Mouse (Mus musculus) embryonic facial prominence, embryonic 15.5 days (tissue): ENCODE results near the gene Cacna2d2. TPM values are rescaled to one million over a fixed set of nuclear protein-coding genes. Genes with fewer than 3 reads are reported as not detected.
"Not testable (repeated sequence)": the region's sequence is repeated elsewhere in the genome, so short reads cannot be mapped to it uniquely, and the experiment has no call there.

ENCODE experiments used
- ATAC-seq: fragments of 200-750 bp; cut with Nextera tagmentation; 2 replicates; pipeline ENCODE4 v1.8.0; 2017; ENCODE audit warnings: low read depth, moderate TSS enrichment; ENCODE audit not compliant: insufficient number of reproducible peaks, low FRiP score, low TSS enrichment
- H3K27ac ChIP-seq: fragments of 300-500 bp; sonication (generic); replicated peaks from 2 replicates; pipeline ENCODE4 v1.5.1; 2015; ENCODE audit warnings: mild to moderate bottlenecking, inconsistent platforms
- H3K27me3 ChIP-seq: fragments of 300-500 bp; sonication (generic); 2 replicates; pipeline ENCODE4 v1.6.1; 2015; ENCODE audit warnings: inconsistent platforms
- H3K36me3 ChIP-seq: fragments of 300-500 bp; sonication (generic); 2 replicates; pipeline ENCODE4 v1.6.1; 2015; ENCODE audit warnings: mild to moderate bottlenecking, inconsistent platforms
- H3K4me1 ChIP-seq: fragments of 300-500 bp; sonication (generic); 2 replicates; pipeline ENCODE4 v1.6.1; 2015; ENCODE audit warnings: inconsistent platforms
- H3K4me2 ChIP-seq: fragments of 300-500 bp; sonication (generic); replicated peaks from 2 replicates; pipeline ENCODE4 v1.6.1; 2015; ENCODE audit warnings: mild to moderate bottlenecking, inconsistent platforms
- H3K4me3 ChIP-seq: fragments of 300-500 bp; sonication (generic); replicated peaks from 2 replicates; pipeline ENCODE4 v1.5.1; 2015; ENCODE audit warnings: mild to moderate bottlenecking, inconsistent platforms
- H3K9ac ChIP-seq: fragments of 300-500 bp; sonication (generic); 2 replicates; pipeline ENCODE4 v1.6.1; 2015; ENCODE audit warnings: inconsistent platforms
- H3K9me3 ChIP-seq: fragments of 300-500 bp; sonication (generic); replicated peaks from 2 replicates; pipeline ENCODE4 v1.6.1; 2016; ENCODE audit warnings: inconsistent platforms
- WGBS: fragments of 180-500 bp; shearing (Covaris S2); methylation state at CpG from one replicate; pipeline ENCODE4 v1.1.7; 2015; 5-methylcytosine and 5-hydroxymethylcytosine counted together
- polyA plus RNA-seq: library from polyadenylated mRNA; unstranded; fragments of >200 nt; fragmentation: Nextera tagmentation; extraction: Ambion mirVana; gene quantifications from 2 replicates; pipeline ENCODE4 v1.2.1, GENCODE M21; 2015

The Cacna2d2 gene
- polyA plus RNA-seq, 1 experiment from 2014 or later: 1.3 TPM

DNA sequence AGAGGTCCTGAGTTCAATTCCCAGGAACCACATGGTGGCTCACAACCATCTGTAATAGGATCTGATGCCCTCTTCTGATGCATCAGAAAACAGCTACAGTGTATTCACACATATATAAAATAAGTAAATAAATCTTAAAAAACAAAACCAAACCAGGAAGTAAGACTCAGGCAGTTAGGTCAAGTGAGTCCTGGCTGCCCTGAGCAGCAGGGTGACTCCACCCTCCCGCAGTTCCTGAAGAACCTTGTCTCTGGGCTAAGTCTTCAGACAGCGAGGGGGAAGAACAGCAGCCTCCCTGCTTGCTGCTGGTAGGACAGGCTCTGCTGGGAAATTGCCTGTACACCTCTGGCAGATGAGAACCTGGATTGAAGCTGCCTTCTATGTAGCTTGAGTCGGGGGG, 156.9 kb downstream of the Cacna2d2 start:
- H3K4me2 ChIP-seq: peak overlapping the region; percentile 92
- peaks cover 45% of the 10 kb centered on the region for H3K36me3 ChIP-seq
- H3K4me3 ChIP-seq: peak overlapping the region; percentile 83
- ATAC-seq: no peak
- H3K27me3 ChIP-seq: no peaks in the 10 kb centered on the region
- no peaks in the 10 kb centered on the region for H3K9me3 ChIP-seq
- 62% methylated on average over 3 of the region's 3 CpGs for WGBS
- 0 out of 2 replicates have a peak overlapping the region, but pooled peaks have one; percentile 5 for H3K27ac ChIP-seq
- 0 out of 2 replicates have a peak overlapping the region, but pooled peaks have one; percentile 71 for H3K9ac ChIP-seq
- H3K4me1 ChIP-seq: peaks cover 51% of the 10 kb centered on the region

DNA sequence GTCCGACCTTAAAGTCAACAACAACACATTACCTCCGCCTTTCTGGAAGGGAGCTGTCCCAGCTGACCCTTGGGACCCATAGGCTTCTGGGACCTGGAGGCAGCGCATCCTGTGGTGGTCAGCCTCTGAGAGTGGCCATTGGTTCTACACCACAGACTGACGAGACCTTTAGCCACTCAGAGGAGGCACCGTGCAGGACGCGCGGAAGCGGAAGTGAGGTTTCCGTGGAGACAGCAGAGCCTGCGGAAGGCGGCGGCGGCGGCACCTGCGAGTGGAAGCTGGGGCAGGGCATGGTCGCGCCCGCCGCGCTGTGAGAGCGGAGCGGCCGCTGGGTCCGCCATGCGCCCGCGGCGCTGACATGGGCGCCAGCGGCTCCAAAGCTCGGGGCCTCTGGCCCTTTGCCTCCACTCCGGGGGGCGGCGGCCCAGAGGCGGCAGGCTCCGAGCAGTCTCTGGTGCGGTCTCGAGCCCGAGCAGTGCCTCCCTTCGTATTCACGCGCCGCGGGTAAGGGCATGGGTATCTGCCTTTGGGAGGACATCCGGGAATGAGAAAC, 163.7 kb downstream of the Cacna2d2 start, which contains the start of gene Tusc2:
TSS of gene Tusc2 (plus strand) at position 227 of the 553 bp plus-strand sequence.
- 1% methylated on average over 46 of the region's 46 CpGs for WGBS
- Histone ChIP-seq H3K9me3 (no peaks in the 10 kb centered on the region), H3K27me3 (no peaks in the 10 kb centered on the region), H3K4me1 (peaks cover 40% of the 10 kb centered on the region), H3K36me3 (peaks cover 55% of the 10 kb centered on the region), H3K4me3 (peak within 1 kb of the TSS; percentile 92), H3K27ac (peak within 1 kb of the TSS; percentile 79), H3K9ac (peak within 1 kb of the TSS; percentile 75), H3K4me2 (peak within 1 kb of the TSS; percentile 82)
- ATAC-seq: peak; percentile 91

- H3K9ac ChIP-seq, H3K4me3 ChIP-seq, H3K27me3 ChIP-seq, ATAC-seq, H3K9me3 ChIP-seq, H3K4me2 ChIP-seq: not testable (repeated sequence)
- 35% methylated on average over 5 of the region's 5 CpGs for WGBS
- Histone ChIP-seq H3K27ac (peak overlapping the region; percentile 31; the same call in 1 of the 2 replicates), H3K4me1 (peaks cover 51% of the 10 kb centered on the region), H3K36me3 (peaks cover 31% of the 10 kb centered on the region)
Observed at GRCm38 (mm10) chr9:107565556-107565955, 166.1 kb downstream of the Cacna2d2 start.

DNA sequence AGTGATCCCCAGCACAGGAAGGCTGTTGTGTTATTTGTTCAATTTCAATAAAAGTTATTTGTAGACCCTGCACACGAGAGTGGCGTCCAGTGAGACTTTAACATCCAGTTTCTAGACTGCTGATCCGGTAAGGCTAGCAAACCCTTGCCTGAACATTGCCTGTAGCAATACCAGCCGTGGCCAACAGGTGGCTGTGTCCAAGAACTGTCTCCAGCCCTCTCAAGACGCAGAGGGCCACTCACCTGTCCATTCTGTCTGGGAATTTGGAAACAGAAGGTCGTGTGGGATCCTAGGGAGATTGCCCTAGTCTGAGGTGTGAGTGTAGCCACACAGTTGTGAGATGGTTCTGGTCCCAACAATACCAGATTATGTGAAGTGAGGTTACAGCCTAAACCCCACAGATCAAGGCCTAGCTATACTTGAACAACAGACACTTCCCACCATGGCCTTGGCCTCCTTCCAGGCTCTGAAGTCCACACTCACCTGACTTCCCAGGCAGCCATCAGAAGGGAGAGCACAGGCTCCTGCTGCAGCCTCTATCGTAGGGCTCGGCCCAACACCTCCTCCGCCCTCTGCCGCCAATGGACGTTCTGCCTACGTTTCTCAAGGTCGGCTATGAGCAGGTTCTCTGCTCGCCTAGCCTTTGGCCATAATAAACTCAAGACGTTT, 166.8 kb downstream of the Cacna2d2 start:
- Histone ChIP-seq H3K9ac (no peak overlapping the region), H3K27me3 (no peaks in the 10 kb centered on the region), H3K4me3 (no peak overlapping the region), H3K36me3 (peaks cover 31% of the 10 kb centered on the region), H3K4me1 (peaks cover 57% of the 10 kb centered on the region), H3K4me2 (no peak overlapping the region; the same call in 1 of the 2 replicates), H3K27ac (peak overlapping the region; percentile 59; the same call in 1 of the 2 replicates), H3K9me3 (no peaks in the 10 kb centered on the region)
- WGBS: 55% methylated on average over 15 of the region's 15 CpGs
- no peak for ATAC-seq

DNA sequence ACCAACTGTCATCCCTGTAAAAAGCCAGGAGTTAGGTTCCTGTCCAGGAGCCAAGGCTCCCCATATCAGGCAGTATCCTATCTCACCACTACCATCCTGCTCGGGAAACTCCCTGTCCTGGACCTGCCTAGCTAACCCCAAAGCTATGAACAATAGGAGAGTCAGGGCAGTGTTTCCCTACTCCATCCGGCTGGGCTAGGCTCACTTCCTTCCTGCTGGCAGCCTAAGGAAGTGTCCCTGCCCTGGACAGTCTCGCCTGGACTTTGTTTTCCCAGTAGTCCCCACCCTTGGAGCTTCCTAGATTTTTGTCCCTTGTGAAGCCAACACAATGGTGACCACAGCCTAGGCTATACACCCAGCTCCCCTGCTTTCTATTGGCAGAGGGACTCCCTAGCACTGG, 167.4 kb downstream of the Cacna2d2 start:
- Histone ChIP-seq H3K27ac (0 out of 2 replicates have a peak overlapping the region, but pooled peaks have one; percentile 59), H3K9me3 (no peaks in the 10 kb centered on the region), H3K4me3 (no peak overlapping the region), H3K4me1 (peaks cover 64% of the 10 kb centered on the region), H3K36me3 (peaks cover 31% of the 10 kb centered on the region), H3K4me2 (peak overlapping the region; percentile 61; the same call in 1 of the 2 replicates), H3K27me3 (no peaks in the 10 kb centered on the region), H3K9ac (no peak overlapping the region)
- no peak for ATAC-seq
- 65% methylated on average over 3 of the region's 3 CpGs for WGBS

DNA sequence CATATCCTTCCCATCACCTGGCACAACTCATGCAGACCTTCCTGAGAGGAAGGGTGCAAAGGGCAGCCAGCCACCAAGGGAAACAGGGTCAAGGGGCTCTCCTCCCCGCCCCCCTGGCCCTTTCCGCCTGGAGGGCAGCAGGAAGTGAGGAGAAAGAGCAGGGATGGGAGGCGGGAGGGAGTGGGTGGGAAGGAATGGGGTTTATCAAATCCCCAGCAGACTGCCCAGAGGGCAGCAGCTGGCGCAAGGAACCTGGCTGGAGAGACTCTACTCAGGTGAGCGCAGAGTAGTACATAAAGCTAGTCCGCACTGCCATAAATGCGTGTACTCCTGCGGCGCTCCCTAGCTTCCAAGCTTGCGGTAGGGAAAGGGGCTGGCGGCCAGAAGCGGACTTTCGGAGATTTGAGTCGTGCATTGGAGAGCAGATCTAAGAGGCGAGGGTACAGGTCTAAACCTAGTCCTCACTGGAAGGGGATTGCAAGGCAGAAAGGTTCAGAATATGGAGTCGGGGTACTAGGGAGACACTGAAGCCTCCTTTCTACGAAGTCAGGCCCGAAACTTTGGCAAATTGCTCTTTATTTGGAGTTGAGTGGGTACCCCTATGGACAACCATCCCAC, 168.4 kb downstream of the Cacna2d2 start, which contains the start of gene Hyal2:
TSS of gene Hyal2 (plus strand) at position 244 of the 618 bp plus-strand sequence.
- ATAC-seq: no peak
- Histone ChIP-seq H3K36me3 (peaks cover 35% of the 10 kb centered on the region), H3K27ac (peak within 1 kb of the TSS; percentile 92), H3K9me3 (no peaks in the 10 kb centered on the region), H3K9ac (peak within 1 kb of the TSS; percentile 70), H3K27me3 (no peaks in the 10 kb centered on the region), H3K4me1 (peaks cover 67% of the 10 kb centered on the region), H3K4me2 (peak within 1 kb of the TSS; percentile 61), H3K4me3 (peak within 1 kb of the TSS; percentile 88)
- 10% methylated on average over 18 of the region's 18 CpGs for WGBS

- Histone ChIP-seq H3K27ac (peak overlapping the region; percentile 92), H3K4me3 (peak overlapping the region; percentile 88), H3K4me2 (peak overlapping the region; percentile 61), H3K9ac (peak overlapping the region; percentile 70), H3K4me1 (peaks cover 60% of the 10 kb centered on the region), H3K9me3 (no peaks in the 10 kb centered on the region), H3K36me3 (peaks cover 42% of the 10 kb centered on the region), H3K27me3 (no peaks in the 10 kb centered on the region)
- ATAC-seq: peak; percentile 86
- under 1% methylated on average over 41 of the region's 41 CpGs for WGBS
Observed at GRCm38 (mm10) chr9:107568331-107569261, 169.2 kb downstream of the Cacna2d2 start.

DNA sequence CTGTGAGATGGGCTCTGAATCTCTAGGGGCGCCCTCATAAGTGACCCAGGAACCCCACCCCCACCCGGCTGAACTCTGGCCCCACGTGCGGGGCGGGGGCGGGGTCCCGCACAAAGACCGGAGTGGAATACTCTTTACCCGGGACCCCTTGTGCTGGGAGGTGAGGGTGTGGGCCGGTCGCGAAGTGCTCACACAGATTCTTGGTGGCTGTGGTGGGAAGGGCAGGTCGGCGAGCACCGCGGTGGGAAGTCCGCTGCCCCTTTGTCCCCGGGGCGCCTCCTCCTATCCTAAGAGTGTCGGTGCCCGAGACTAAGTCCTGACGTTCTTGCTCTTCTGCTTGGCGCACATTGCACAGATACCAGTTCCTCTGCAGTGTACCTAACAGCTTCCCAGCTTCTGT, 169.9 kb downstream of the Cacna2d2 start:
- Histone ChIP-seq H3K4me2 (peak overlapping the region; percentile 61), H3K27me3 (no peaks in the 10 kb centered on the region), H3K4me1 (peaks cover 54% of the 10 kb centered on the region), H3K9ac (peak overlapping the region; percentile 70), H3K4me3 (peak overlapping the region; percentile 88), H3K9me3 (no peaks in the 10 kb centered on the region), H3K27ac (peak overlapping the region; percentile 92), H3K36me3 (peaks cover 46% of the 10 kb centered on the region)
- peak; percentile 3; the same call in 1 of the 2 replicates for ATAC-seq
- WGBS: under 1% methylated on average over 23 of the region's 23 CpGs

GRCm38 (mm10) chr9:107570016-107570415, 170.6 kb downstream of the Cacna2d2 start:
- ATAC-seq: no peak
- 23% methylated on average over 13 of the region's 13 CpGs for whole genome bisulfite sequencing
- Histone ChIP-seq H3K4me2 (peak overlapping the region; percentile 61), H3K36me3 (peaks cover 48% of the 10 kb centered on the region), H3K4me3 (peak overlapping the region; percentile 88), H3K4me1 (peaks cover 48% of the 10 kb centered on the region), H3K27ac (peak overlapping the region; percentile 92), H3K9me3 (no peaks in the 10 kb centered on the region), H3K9ac (peak overlapping the region; percentile 70), H3K27me3 (no peaks in the 10 kb centered on the region)

DNA sequence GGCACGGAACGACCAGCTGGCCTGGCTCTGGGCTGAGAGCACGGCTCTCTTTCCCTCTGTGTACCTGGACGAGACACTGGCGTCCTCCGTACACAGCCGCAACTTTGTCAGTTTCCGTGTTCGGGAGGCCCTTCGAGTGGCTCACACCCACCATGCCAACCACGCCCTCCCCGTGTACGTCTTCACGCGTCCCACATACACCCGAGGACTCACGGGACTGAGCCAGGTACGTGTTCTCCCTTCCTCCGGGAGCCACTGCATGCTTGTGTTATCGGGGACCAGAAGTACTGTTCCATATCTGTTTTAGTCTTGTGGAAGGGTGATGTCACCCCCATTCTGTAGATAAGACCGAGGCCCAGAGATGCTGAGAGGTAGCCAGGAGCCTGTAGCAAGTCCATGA, 171.4 kb downstream of the Cacna2d2 start:
- Histone ChIP-seq H3K4me2 (peak overlapping the region; percentile 61), H3K36me3 (peaks cover 42% of the 10 kb centered on the region), H3K9ac (no peak overlapping the region), H3K9me3 (no peaks in the 10 kb centered on the region), H3K27me3 (no peaks in the 10 kb centered on the region), H3K4me3 (peak overlapping the region; percentile 88), H3K4me1 (peaks cover 51% of the 10 kb centered on the region), H3K27ac (no peak overlapping the region)
- ATAC-seq: no peak
- 88% methylated on average over 21 of the region's 21 CpGs for WGBS
